Mouse (Mus musculus) spleen, postnatal 36 days (tissue): Measurements from ENCODE around the gene Kcnk12.

Source experiments
- DNase-seq, 2 experiments: peaks; one replicate each; pipeline ENCODE4 v3.0.0; 2022; ENCODE audit warnings: low spot score in 2 of 2, mixed read lengths in 1 of 2

Gene Kcnk12

GRCm38 (mm10) chr17:87698996-87699765 lies 98.6 kb downstream of the Kcnk12 start:
- no peak for DNase-seq

- no peak for DNase-seq
These were observed 101.0 kb downstream of the Kcnk12 start for GRCm38 (mm10) chr17:87696814-87697213.

GRCm38 (mm10) chr17:87695874-87696465 lies 101.8 kb downstream of the Kcnk12 start:
- no peak for DNase-seq
